Comparison of ENCODE assay signal across 16 mouse cellular contexts in genomic region chr1:44395538-44395937, GRCm38 (mm10).
"Had no signal": no experiment of that assay in that cellular context is flagged by ENCODE, and none has a peak within 500 bp of the region (broad histone marks: within the 10 kb centered on the region; RNA-seq: fewer than 3 reads in every experiment).

No protein-coding gene starts in this region.

- H3K27me3 ChIP-seq: liver, embryonic 15.5 days; midbrain, embryonic 15.5 days; stomach, embryonic 15.5 days had no signal

- H3K9me3 ChIP-seq: liver, embryonic 15.5 days; midbrain, embryonic 10.5 days; midbrain, embryonic 15.5 days; stomach, embryonic 15.5 days had no signal

- H3K27ac ChIP-seq: layer of hippocampus, adult 2 months; left cerebral cortex, adult 2 months; liver, embryonic 15.5 days; midbrain, embryonic 10.5 days; midbrain, embryonic 15.5 days; stomach, embryonic 15.5 days had no signal

- H3K4me3 ChIP-seq: layer of hippocampus, adult 2 months; left cerebral cortex, adult 2 months; liver, embryonic 15.5 days; midbrain, embryonic 10.5 days; midbrain, embryonic 15.5 days; stomach, embryonic 15.5 days had no signal

- H3K36me3 ChIP-seq: liver, embryonic 15.5 days; midbrain, embryonic 10.5 days; midbrain, embryonic 15.5 days; stomach, embryonic 15.5 days had no signal

- DNase-seq: kidney, postnatal 10 days; kidney, postnatal 4 days; lung, adult 2 months; lung, postnatal 36 days; right cerebral cortex, postnatal 14 days; thymus, adult 2 months; thymus, postnatal 25 days had no signal

- H3K9ac ChIP-seq: liver, embryonic 15.5 days; midbrain, embryonic 15.5 days; stomach, embryonic 15.5 days had no signal

- H3K4me1 ChIP-seq: liver, embryonic 15.5 days; midbrain, embryonic 10.5 days; midbrain, embryonic 15.5 days; stomach, embryonic 15.5 days had no signal

- ATAC-seq: intestine, postnatal 0 days; lung, postnatal 0 days; midbrain, embryonic 15.5 days had no signal

- H3K4me2 ChIP-seq: liver, embryonic 11.5 days; liver, embryonic 15.5 days; midbrain, embryonic 15.5 days; stomach, embryonic 15.5 days had no signal
